Mouse (Mus musculus) limb, embryonic 14.5 days (tissue): ENCODE results near the gene Wipf3. TPM values are rescaled to one million over a fixed set of nuclear protein-coding genes. Genes with fewer than 3 reads are reported as not detected.

Experiments
- ATAC-seq: fragments of 200-750 bp; cut with Nextera tagmentation; 2 replicates; pipeline ENCODE4 v1.8.0; 2017; ENCODE audit warnings: low read depth, moderate number of reproducible peaks, moderate TSS enrichment; ENCODE audit not compliant: low FRiP score
- DNase-seq: peaks from one replicate; pipeline ENCODE4 v3.0.0-alpha.2; 2015; ENCODE audit warnings: low spot score
- H3K27ac ChIP-seq: fragments of 300-500 bp; sonication (generic); replicated peaks from 2 replicates; pipeline ENCODE4 v1.5.1; 2014; ENCODE audit warnings: low read depth, mild to moderate bottlenecking, low read length, moderate library complexity, mixed read lengths
- H3K27me3 ChIP-seq: fragments of 300-500 bp; sonication (generic); 2 replicates; pipeline ENCODE4 v1.6.1; 2014; ENCODE audit warnings: low read length, mixed read lengths; ENCODE audit not compliant: control insufficient read depth, insufficient read depth
- H3K36me3 ChIP-seq: fragments of 300-500 bp; sonication (generic); 2 replicates; pipeline ENCODE4 v1.6.1; 2014; ENCODE audit warnings: mild to moderate bottlenecking, low read length, moderate library complexity, mixed read lengths; ENCODE audit not compliant: control insufficient read depth, insufficient read depth
- H3K4me1 ChIP-seq: fragments of 300-500 bp; sonication (generic); 2 replicates; pipeline ENCODE4 v1.6.1; 2014; ENCODE audit warnings: antibody characterized with exemption, low read length, mixed read lengths; ENCODE audit not compliant: control insufficient read depth, insufficient read depth
- H3K4me2 ChIP-seq: fragments of 300-500 bp; sonication (generic); replicated peaks from 2 replicates; pipeline ENCODE4 v1.6.1; 2014; ENCODE audit warnings: low read depth, mild to moderate bottlenecking, low read length, moderate library complexity; ENCODE audit not compliant: severe bottlenecking
- H3K4me3 ChIP-seq: fragments of 300-500 bp; sonication (generic); replicated peaks from 2 replicates; pipeline ENCODE4 v1.5.1; 2014; ENCODE audit warnings: low read length
- H3K9ac ChIP-seq: fragments of 300-500 bp; sonication (generic); 2 replicates; pipeline ENCODE4 v1.6.1; 2014; ENCODE audit warnings: mild to moderate bottlenecking, low read depth, low read length, moderate library complexity; ENCODE audit not compliant: severe bottlenecking
- H3K9me3 ChIP-seq: fragments of 300-500 bp; sonication (generic); 2 replicates; pipeline ENCODE4 v1.6.1; 2016; ENCODE audit warnings: low read length; ENCODE audit not compliant: control insufficient read depth
- POLR2A ChIP-seq: fragments of 200-500 bp; IDR thresholded peaks from 2 replicates; pipeline ENCODE4 v1.8.0; 2012; ENCODE audit warnings: inconsistent platforms, mild to moderate bottlenecking, moderate library complexity, borderline replicate concordance; ENCODE audit not compliant: insufficient read depth, insufficient read length; ENCODE audit errors: extremely low read depth
- whole genome bisulfite sequencing: fragments of 180-500 bp; shearing (Covaris S2); extraction: QIAGEN DNeasy Blood & Tissue Kit; methylation state at CpG from one replicate; pipeline ENCODE4 v1.1.7; 2014; 5-methylcytosine and 5-hydroxymethylcytosine counted together
- polyA plus RNA-seq, 2 experiments: library from polyadenylated mRNA; depleted of rRNA in 1 of 2; stranded (reverse) in 1 of 2; unstranded in 1 of 2; fragments of >200 nt; fragmentation: Nextera tagmentation in 1 of 2; extraction: Ambion mirVana in 1 of 2; gene quantifications; 2 replicates each; pipeline versions ENCODE4 v1.2.1 to v1.2.3; 2012 to 2014

The Wipf3 gene
- polyA plus RNA-seq, 2 experiments = 1.8 to 5.6 TPM

DNA sequence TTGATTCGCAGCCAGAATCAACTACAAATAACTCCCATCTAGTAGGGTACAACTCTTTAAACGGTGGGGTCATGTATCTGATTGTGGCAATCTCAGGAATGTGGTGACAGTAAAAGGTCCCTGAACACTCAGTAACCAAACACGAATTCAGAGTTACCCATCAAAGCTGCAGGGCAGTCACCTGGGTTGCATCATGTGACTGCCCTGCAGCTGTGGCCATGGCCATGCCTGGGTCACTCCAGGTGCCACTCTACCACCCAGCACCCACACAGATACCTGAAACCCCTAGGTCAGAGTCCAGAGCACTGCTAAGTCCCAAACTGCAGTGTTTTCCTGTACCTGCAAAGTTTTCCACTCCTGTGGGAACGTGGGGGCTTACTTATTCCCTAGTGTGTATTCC, 9.1 kb downstream of the Wipf3 start:
- H3K36me3 ChIP-seq = no peaks in the 10 kb centered on the region
- H3K27ac ChIP-seq = no peak overlapping the region
- no peaks in the 10 kb centered on the region for H3K27me3 ChIP-seq
- TF ChIP-seq POLR2A = no peak
- DNase-seq (no peak), ATAC-seq (no peak)
- no peak overlapping the region for H3K9ac ChIP-seq
- H3K9me3 ChIP-seq = no peaks in the 10 kb centered on the region
- H3K4me3 ChIP-seq = no peak overlapping the region
- no peak overlapping the region for H3K4me2 ChIP-seq
- WGBS = 63% methylated on average over 4 of the region's 4 CpGs
- 0 out of 2 replicates have a peak, but pooled peaks cover 2% of the 10 kb centered on the region for H3K4me1 ChIP-seq

DNA sequence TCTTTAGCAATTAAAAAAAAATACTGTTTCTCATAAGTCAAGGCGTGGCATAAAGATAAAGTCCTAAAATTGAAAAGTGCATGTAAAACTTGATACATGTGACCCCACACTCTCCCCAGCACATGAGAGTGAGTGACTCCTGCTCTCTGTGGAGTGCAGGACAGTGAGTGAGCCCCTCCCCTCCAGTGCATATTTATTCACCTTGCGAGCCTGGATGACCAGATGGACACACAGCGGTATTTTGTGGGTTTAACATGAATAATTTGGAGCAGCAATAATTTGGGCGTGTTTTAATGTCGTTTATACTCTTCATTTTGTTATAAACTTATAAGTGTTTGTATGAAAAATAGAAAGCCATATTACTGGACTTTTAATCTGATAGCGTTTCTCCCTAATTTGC, 11.3 kb downstream of the Wipf3 start:
- Histone ChIP-seq H3K36me3 (no peaks in the 10 kb centered on the region), H3K4me2 (no peak overlapping the region), H3K27ac (no peak overlapping the region), H3K4me1 (peaks cover 12% of the 10 kb centered on the region), H3K4me3 (no peak overlapping the region), H3K27me3 (no peaks in the 10 kb centered on the region), H3K9me3 (no peaks in the 10 kb centered on the region), H3K9ac (no peak overlapping the region)
- ATAC-seq = no peak
- DNase-seq = no peak
- 88% methylated on average over 6 of the region's 6 CpGs for WGBS
- TF ChIP-seq POLR2A = no peak

DNA sequence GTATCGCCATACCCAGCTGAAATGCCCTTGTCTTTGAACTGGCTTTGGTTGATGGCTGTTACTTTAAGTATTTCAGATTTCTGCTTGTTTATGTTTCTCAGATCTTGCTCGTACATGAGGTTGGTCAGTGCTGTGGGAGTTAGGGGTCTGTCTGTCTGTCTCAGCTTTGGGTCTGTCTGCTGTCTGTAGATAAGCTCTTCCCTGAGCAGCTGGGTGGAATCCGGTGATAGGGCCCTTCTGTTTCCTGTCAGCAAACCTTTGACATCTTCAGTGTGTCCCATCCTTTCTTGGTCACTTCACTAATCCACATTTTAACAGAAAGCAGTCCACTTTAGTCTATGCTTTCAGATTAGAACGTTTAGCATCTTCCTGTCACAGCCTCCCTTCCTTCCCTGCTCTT, 14.3 kb downstream of the Wipf3 start:
- ATAC-seq (no peak), DNase-seq (no peak)
- Histone ChIP-seq H3K9me3 (no peaks in the 10 kb centered on the region), H3K27ac (no peak overlapping the region), H3K4me2 (no peak overlapping the region), H3K9ac (no peak overlapping the region), H3K4me3 (no peak overlapping the region), H3K4me1 (peaks cover 11% of the 10 kb centered on the region), H3K27me3 (no peaks in the 10 kb centered on the region), H3K36me3 (no peaks in the 10 kb centered on the region)
- TF ChIP-seq POLR2A = no peak
- 75% methylated on average over 4 of the region's 4 CpGs for WGBS

DNA sequence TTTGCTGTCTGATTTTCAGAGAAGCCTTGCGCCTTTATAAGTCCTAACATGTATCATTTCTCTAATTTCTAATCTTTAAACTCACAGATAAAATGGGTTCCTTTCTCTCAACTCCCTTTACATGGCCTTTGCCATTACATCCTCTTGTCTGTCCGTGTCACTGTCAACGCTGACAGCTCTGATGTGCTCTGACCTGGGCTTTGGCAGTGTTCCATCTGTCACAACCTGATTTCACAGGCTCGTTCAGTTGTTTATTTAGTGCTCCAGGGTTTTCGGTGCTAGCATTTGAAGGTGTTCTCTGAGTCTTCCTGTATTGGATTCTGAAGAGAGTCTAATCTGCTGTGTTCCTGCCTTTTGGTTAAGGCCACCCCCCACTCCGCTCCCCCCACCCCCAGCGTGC, 14.7 kb downstream of the Wipf3 start:
- Histone ChIP-seq H3K4me1 (peaks cover 11% of the 10 kb centered on the region), H3K27me3 (no peaks in the 10 kb centered on the region), H3K36me3 (no peaks in the 10 kb centered on the region), H3K9me3 (no peaks in the 10 kb centered on the region), H3K9ac (no peak overlapping the region), H3K27ac (no peak overlapping the region), H3K4me3 (no peak overlapping the region), H3K4me2 (no peak overlapping the region)
- ATAC-seq (no peak), DNase-seq (no peak)
- WGBS = 62% methylated on average over 7 of the region's 7 CpGs
- no peak for TF ChIP-seq POLR2A

DNA sequence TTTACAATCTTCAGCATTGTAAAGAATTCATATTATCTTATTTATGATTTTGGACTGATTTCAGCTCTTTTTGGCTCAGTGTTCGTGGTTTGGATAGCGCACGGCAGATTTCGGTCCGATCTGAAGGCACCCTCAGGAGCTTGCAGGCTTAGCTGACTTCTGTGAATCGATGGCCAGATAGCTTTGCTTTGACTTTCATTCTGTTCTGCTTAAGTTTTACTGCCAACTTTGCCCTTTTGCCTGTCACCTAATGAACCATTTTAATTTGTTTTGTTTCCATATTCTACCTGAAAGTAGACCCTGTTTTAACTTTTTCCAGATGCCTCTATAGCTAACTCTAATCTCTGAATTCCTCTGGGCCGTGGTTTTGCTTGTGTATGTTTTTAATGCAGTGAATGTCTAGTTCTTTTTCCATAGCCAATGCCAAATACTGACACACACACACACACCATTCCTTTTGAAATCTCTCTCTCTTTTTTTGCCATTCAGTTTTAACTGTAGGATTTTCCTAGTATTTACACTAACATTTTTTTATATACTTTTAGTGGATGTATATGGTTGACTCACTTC, 15.9 kb downstream of the Wipf3 start:
- H3K9me3 ChIP-seq = no peaks in the 10 kb centered on the region
- H3K9ac ChIP-seq = no peak overlapping the region
- H3K36me3 ChIP-seq = no peaks in the 10 kb centered on the region
- peak overlapping the region; percentile 15; the same call in 1 of the 2 replicates for H3K27ac ChIP-seq
- H3K4me2 ChIP-seq = no peak overlapping the region
- TF ChIP-seq POLR2A = no peak
- H3K4me3 ChIP-seq = no peak overlapping the region
- WGBS = 23% methylated on average over 7 of the region's 7 CpGs
- peak; percentile 86 for ATAC-seq
- H3K4me1 ChIP-seq = peaks cover 11% of the 10 kb centered on the region
- peak; percentile 88 for DNase-seq
- H3K27me3 ChIP-seq = no peaks in the 10 kb centered on the region

DNA sequence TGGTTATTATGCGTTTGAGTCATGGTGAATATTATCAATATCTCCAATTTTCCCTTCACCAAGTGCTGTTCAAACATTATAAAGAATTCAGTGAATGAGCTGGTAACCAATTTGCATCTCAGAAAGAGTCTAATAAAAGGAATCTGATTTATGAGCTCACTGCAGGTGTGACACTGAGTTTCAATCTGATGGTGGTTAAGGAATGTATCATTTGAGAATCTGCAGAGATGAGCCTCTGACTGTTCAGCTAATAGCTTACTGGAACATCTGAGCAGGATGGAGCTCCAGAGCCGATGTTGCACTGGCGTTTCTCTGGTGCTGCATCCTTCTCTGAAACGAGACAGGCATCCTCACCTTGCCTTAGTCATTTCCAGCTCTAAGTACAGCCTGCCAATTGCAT, 17.9 kb downstream of the Wipf3 start:
- Histone ChIP-seq H3K4me1 (peaks cover 11% of the 10 kb centered on the region), H3K9me3 (no peaks in the 10 kb centered on the region), H3K36me3 (no peaks in the 10 kb centered on the region), H3K27ac (no peak overlapping the region), H3K4me2 (no peak overlapping the region), H3K9ac (no peak overlapping the region), H3K4me3 (no peak overlapping the region), H3K27me3 (no peaks in the 10 kb centered on the region)
- whole genome bisulfite sequencing = 70% methylated on average over 4 of the region's 4 CpGs
- DNase-seq (no peak), ATAC-seq (no peak)
- TF ChIP-seq POLR2A = no peak
